Mouse (Mus musculus): ENCODE measurements around the gene Hsd17b6. TPM values are rescaled to one million over a fixed set of nuclear protein-coding genes. Genes with fewer than 3 reads are reported as not detected.

Hsd17b6 gene
- polyA plus RNA-seq, 1 experiment = not detected

DNA sequence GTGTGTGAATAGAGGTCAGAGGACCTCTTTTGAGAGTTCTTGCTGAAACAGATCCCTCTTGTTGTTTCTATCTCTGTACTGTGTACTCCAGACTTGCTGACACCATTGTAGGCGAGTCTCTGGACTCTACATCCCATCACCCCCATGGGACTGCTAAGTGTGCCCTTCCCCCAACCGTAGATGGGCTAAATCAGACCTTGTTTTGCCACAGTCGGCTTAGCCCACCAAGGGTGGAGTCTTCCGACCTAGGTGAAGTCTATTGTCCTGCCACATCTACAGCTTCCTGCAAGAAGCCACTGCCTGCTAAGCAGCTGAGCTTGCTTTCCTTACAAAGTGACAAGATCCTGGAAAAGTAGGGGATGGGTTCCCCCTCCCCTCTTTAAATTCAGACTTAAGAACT, 55.6 kb downstream of the Hsd17b6 start:
- H3K4me1 ChIP-seq = no peaks in the 10 kb centered on the region
- no peak for TF ChIP-seq GATA1 (IDR thresholded peaks at IDR 0.05; ENCODE audit: borderline replicate concordance, low read length)
- TF ChIP-seq FLI1 (IDR thresholded peaks at IDR 0.05; ENCODE audit: low read length) = no peak
- H3K4me3 ChIP-seq (replicated peaks) = no peak overlapping the region
- H3K36me3 ChIP-seq (replicated peaks; ENCODE audit: low read length) = no peaks in the 10 kb centered on the region
- peaks cover 2% of the 10 kb centered on the region; the same call in 1 of the 2 replicates for H3K9me3 ChIP-seq
- peaks cover 16% of the 10 kb centered on the region for H3K27me3 ChIP-seq (replicated peaks)

DNA sequence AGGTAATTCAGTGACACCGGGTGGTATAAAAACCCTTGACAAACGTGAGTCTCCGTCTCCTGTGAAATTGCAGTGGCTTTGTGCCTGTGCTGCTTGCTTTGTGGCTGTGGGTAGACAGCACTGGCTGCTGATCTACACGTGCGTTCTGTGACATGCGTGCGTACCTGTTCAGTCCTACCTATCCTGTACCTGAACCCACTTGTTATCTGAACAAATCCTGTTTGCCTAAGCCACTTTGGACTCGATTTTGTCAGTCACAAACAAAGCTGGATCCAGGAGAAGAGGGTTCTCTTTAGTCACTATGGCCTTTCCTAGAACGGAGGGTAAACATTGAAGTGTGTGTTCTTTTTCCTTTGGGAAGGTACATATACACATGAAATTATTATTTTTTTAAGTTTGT, 56.0 kb downstream of the Hsd17b6 start:
- TF ChIP-seq FLI1 (IDR thresholded peaks at IDR 0.05; ENCODE audit: low read length) (no peak), GATA1 (IDR thresholded peaks at IDR 0.05; ENCODE audit: borderline replicate concordance, low read length) (no peak)
- Histone ChIP-seq H3K9me3 (peaks cover 2% of the 10 kb centered on the region; the same call in 1 of the 2 replicates), H3K4me1 (no peaks in the 10 kb centered on the region), H3K36me3 (replicated peaks; ENCODE audit: low read length) (no peaks in the 10 kb centered on the region), H3K27me3 (replicated peaks) (peaks cover 16% of the 10 kb centered on the region), H3K4me3 (replicated peaks) (no peak overlapping the region)

DNA sequence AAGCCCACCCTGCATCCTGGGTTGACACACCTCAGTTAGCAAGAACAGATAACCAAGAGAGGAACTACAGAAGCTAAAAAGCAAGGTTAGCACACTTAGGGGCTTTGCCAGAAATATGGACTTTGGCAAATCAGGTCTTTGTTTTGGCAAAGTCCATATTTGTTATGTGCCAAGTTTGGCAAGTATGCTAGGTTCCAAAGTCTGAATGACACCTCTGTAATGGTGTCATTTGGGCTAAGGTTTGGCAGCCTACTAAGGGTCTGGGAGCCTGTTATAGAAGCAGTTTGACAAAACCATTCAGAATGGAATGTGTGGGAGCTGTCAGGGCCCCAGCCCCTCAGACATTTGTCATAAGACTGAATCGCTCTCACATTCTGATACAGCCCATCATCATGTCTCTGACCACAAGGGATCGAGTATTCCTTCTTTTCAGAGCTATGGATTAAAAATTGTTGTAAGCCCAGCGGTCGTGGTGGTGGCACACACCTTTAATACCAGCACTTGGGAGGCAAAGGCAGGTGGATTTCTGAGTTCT, 57.7 kb downstream of the Hsd17b6 start:
- Histone ChIP-seq H3K4me1 (peaks cover 6% of the 10 kb centered on the region), H3K4me3 (replicated peaks) (no peak overlapping the region), H3K9me3 (peaks cover 2% of the 10 kb centered on the region; the same call in 1 of the 2 replicates), H3K27me3 (replicated peaks) (peaks cover 14% of the 10 kb centered on the region), H3K36me3 (replicated peaks; ENCODE audit: low read length) (no peaks in the 10 kb centered on the region)
- TF ChIP-seq FLI1 (IDR thresholded peaks at IDR 0.05; ENCODE audit: low read length) (no peak), GATA1 (IDR thresholded peaks at IDR 0.05; ENCODE audit: borderline replicate concordance, low read length) (no peak)

GRCm38 (mm10) chr10:127945432-127946064, 61.9 kb downstream of the Hsd17b6 start:
- Histone ChIP-seq H3K27me3 (replicated peaks) (peaks cover 2% of the 10 kb centered on the region), H3K4me3 (replicated peaks) (no peak overlapping the region), H3K36me3 (replicated peaks; ENCODE audit: low read length) (no peaks in the 10 kb centered on the region), H3K4me1 (peaks cover 6% of the 10 kb centered on the region), H3K9me3 (no peaks in the 10 kb centered on the region)
- TF ChIP-seq FLI1 (IDR thresholded peaks at IDR 0.05; ENCODE audit: low read length) (no peak), GATA1 (IDR thresholded peaks at IDR 0.05; ENCODE audit: borderline replicate concordance, low read length) (no peak)

Other genes with a start within 250 kb of the Hsd17b6 start
- gene Rdh1, start 247.9 kb downstream of the Hsd17b6 start, polyA plus RNA-seq (2012; ENCODE audit: insufficient read depth, low replicate concordance) = not detected in 2 replicates
- not detected in 2 replicates for gene Rdh16f1, start 247.8 kb downstream of the Hsd17b6 start, polyA plus RNA-seq (2012; ENCODE audit: insufficient read depth, low replicate concordance)
- gene Rdh9, start 231.2 kb downstream of the Hsd17b6 start, polyA plus RNA-seq (2012; ENCODE audit: insufficient read depth, low replicate concordance) = not detected in 2 replicates
- gene Rdh16, start 206.5 kb downstream of the Hsd17b6 start, polyA plus RNA-seq (2012; ENCODE audit: insufficient read depth, low replicate concordance) = not detected in 2 replicates
- not detected in 2 replicates for gene Rdh19, start 157.7 kb downstream of the Hsd17b6 start, polyA plus RNA-seq (2012; ENCODE audit: insufficient read depth, low replicate concordance)
- not detected in 2 replicates for gene Rdh16f2, start 141.1 kb downstream of the Hsd17b6 start, polyA plus RNA-seq (2012; ENCODE audit: insufficient read depth, low replicate concordance)
- not detected in 2 replicates for gene Rdh7, start 118.8 kb downstream of the Hsd17b6 start, polyA plus RNA-seq (2012; ENCODE audit: insufficient read depth, low replicate concordance)
- not detected in 2 replicates for gene Sdr9c7, start 109.1 kb downstream of the Hsd17b6 start, polyA plus RNA-seq (2012; ENCODE audit: insufficient read depth, low replicate concordance)
- gene Prim1, start 7.6 kb upstream of the Hsd17b6 start, polyA plus RNA-seq (2012; ENCODE audit: insufficient read depth, low replicate concordance) = 2.6 TPM in 1 of 2 replicates, not detected in the other
- 24.2 and 146 TPM in 2 replicates for gene Naca, start 28.0 kb upstream of the Hsd17b6 start, polyA plus RNA-seq (2012; ENCODE audit: insufficient read depth, low replicate concordance)
- 77.9 and 96.2 TPM in 2 replicates for gene Ptges3, start 51.3 kb upstream of the Hsd17b6 start, polyA plus RNA-seq (2012; ENCODE audit: insufficient read depth, low replicate concordance)
- 796 and 843 TPM in 2 replicates for gene Atp5b, start 75.7 kb upstream of the Hsd17b6 start, polyA plus RNA-seq (2012; ENCODE audit: insufficient read depth, low replicate concordance)
- gene Baz2a, start 84.0 kb upstream of the Hsd17b6 start, polyA plus RNA-seq (2012; ENCODE audit: insufficient read depth, low replicate concordance) = 6.9 and 16.7 TPM in 2 replicates
- 1.6 and 7.6 TPM in 2 replicates for gene Rbms2, start 172.7 kb upstream of the Hsd17b6 start, polyA plus RNA-seq (2012; ENCODE audit: insufficient read depth, low replicate concordance)
- gene Gls2, start 186.8 kb upstream of the Hsd17b6 start, polyA plus RNA-seq (2012; ENCODE audit: insufficient read depth, low replicate concordance) = 1.8 TPM in 1 of 2 replicates, not detected in the other
- 0.73 TPM in 1 of 2 replicates, not detected in the other for gene Spryd4, start 204.2 kb upstream of the Hsd17b6 start, polyA plus RNA-seq (2012; ENCODE audit: insufficient read depth, low replicate concordance)
- not detected in 2 replicates for gene Mip, start 218.2 kb upstream of the Hsd17b6 start, polyA plus RNA-seq (2012; ENCODE audit: insufficient read depth, low replicate concordance)
- 2.2 and 8.3 TPM in 2 replicates for gene Timeless, start 224.5 kb upstream of the Hsd17b6 start, polyA plus RNA-seq (2012; ENCODE audit: insufficient read depth, low replicate concordance)
- gene Apon, start 246.5 kb upstream of the Hsd17b6 start, polyA plus RNA-seq (2012; ENCODE audit: insufficient read depth, low replicate concordance) = not detected in 2 replicates

Data from megakaryocyte, embryonic 14.5 days (primary cell).